Comparison of ENCODE assay signal across 9 mouse cellular contexts in genomic region chr1:132523920-132524319, GRCm38 (mm10). TPM values are rescaled to one million over a fixed set of nuclear protein-coding genes. Genes with fewer than 3 reads are reported as not detected.
DNase-seq lines count a peak whose midpoint lies in the region; ATAC-seq lines count a peak whose summit lies in the region.
"Had no signal": no experiment of that assay in that cellular context is flagged by ENCODE, and none has a peak within 500 bp of the region (broad histone marks: within the 10 kb centered on the region; RNA-seq: fewer than 3 reads in every experiment).

No protein-coding gene starts in this region.

- H3K9ac ChIP-seq in midbrain, embryonic 16.5 days (ENCODE audit: low read depth, low read length) = no peak overlapping the region
- H3K9ac ChIP-seq in heart, embryonic 12.5 days = no peak overlapping the region

- no peaks in the 10 kb centered on the region for H3K9me3 ChIP-seq in midbrain, embryonic 10.5 days (replicated peaks)
- no peaks in the 10 kb centered on the region for H3K9me3 ChIP-seq in midbrain, embryonic 16.5 days (replicated peaks; ENCODE audit: control insufficient read depth, low read length, poor library complexity, severe bottlenecking)
- no peaks in the 10 kb centered on the region for H3K9me3 ChIP-seq in heart, embryonic 12.5 days (replicated peaks)

- H3K27me3 ChIP-seq in midbrain, embryonic 10.5 days (ENCODE audit: low read depth, poor library complexity, severe bottlenecking) = peaks cover 19% of the 10 kb centered on the region
- H3K27me3 ChIP-seq in midbrain, embryonic 16.5 days (ENCODE audit: control insufficient read depth, insufficient read depth, low read depth, low read length) = no peaks in the 10 kb centered on the region
- H3K27me3 ChIP-seq in heart, embryonic 12.5 days (replicated peaks) = peaks cover 51% of the 10 kb centered on the region

- H3K36me3 ChIP-seq in midbrain, embryonic 10.5 days = peaks cover 10% of the 10 kb centered on the region; the same call in 1 of the 2 replicates
- H3K36me3 ChIP-seq in midbrain, embryonic 16.5 days (ENCODE audit: control insufficient read depth, insufficient read depth, low read length) = peaks cover 14% of the 10 kb centered on the region
- no peaks in the 10 kb centered on the region for H3K36me3 ChIP-seq in heart, embryonic 12.5 days

- no peak overlapping the region for H3K27ac ChIP-seq in midbrain, embryonic 10.5 days (replicated peaks)
- no peak overlapping the region for H3K27ac ChIP-seq in midbrain, embryonic 16.5 days (ENCODE audit: low read length)
- no peak overlapping the region for H3K27ac ChIP-seq in heart, embryonic 12.5 days (ENCODE audit: poor library complexity, severe bottlenecking)

- peak; percentile 37 for DNase-seq in adrenal gland, postnatal 14 days
- DNase-seq in adrenal gland, postnatal 36 days = no peak
- peak; percentile 43 for DNase-seq in midbrain, embryonic 10.5 days (ENCODE audit: low spot score)
- DNase-seq in embryo, embryonic 10.5 days (ENCODE audit: low spot score) = peak; percentile 60
- DNase-seq in natural killer cell, adult 2 months (ENCODE audit: low spot score in 2 of 2) = peak; percentile 37 to 52
- DNase-seq in left cerebral cortex, postnatal 36 days (ENCODE audit: low spot score in 2 of 2) = no peak

- peaks cover 40% of the 10 kb centered on the region for H3K4me1 ChIP-seq in midbrain, embryonic 10.5 days
- H3K4me1 ChIP-seq in midbrain, embryonic 16.5 days (ENCODE audit: control insufficient read depth, insufficient read depth, low read length) = peaks cover 9% of the 10 kb centered on the region
- H3K4me1 ChIP-seq in heart, embryonic 12.5 days (replicated peaks) = no peaks in the 10 kb centered on the region

- 40% methylated on average over 4 of the region's 4 CpGs for WGBS in midbrain, embryonic 10.5 days
- WGBS in midbrain, embryonic 16.5 days = 42% methylated on average over 4 of the region's 4 CpGs
- 29% methylated on average over 4 of the region's 4 CpGs for WGBS in heart, embryonic 12.5 days

- no peak for ATAC-seq in midbrain, embryonic 16.5 days
- no peak for ATAC-seq in heart, embryonic 12.5 days (ENCODE audit: insufficient number of reproducible peaks, low FRiP score)
- ATAC-seq: Patski had no signal

- intact Hi-C loops in left cerebral cortex, postnatal 36 days (cut with DNase I) = loop anchor here (10.0 kb wide), 1 partner anchor 221 kb away; the partner anchor contains the start of gene Nfasc

- H3K4me3 ChIP-seq in midbrain, embryonic 10.5 days = no peak overlapping the region
- H3K4me3 ChIP-seq in midbrain, embryonic 16.5 days (ENCODE audit: low read depth, low read length) = no peak overlapping the region
- H3K4me3 ChIP-seq in heart, embryonic 12.5 days = no peak overlapping the region

- no peak overlapping the region for H3K4me2 ChIP-seq in midbrain, embryonic 16.5 days (ENCODE audit: low read length)
- H3K4me2 ChIP-seq in heart, embryonic 12.5 days = no peak overlapping the region

RNA-seq across cellular contexts. Expression of gene Tmem81, which starts 17.9 kb away (rescaled TPM):
- total RNA-seq in adrenal gland, postnatal 14 days (2021) = 2.3 and 4.2 TPM in 2 replicates
- 1 to 10 TPM; 3.1 to 3.9 TPM for total RNA-seq in adrenal gland, postnatal 36 days (2021)
- polyA plus RNA-seq in midbrain, embryonic 10.5 days (2016; fragmentation: Nextera tagmentation; extraction: Ambion mirVana) = 1.2 and 1.6 TPM in 2 replicates
- 0.81 and 1.3 TPM in 2 replicates for polyA plus RNA-seq in midbrain, embryonic 16.5 days (2015; fragmentation: Nextera tagmentation; extraction: Ambion mirVana)
- total RNA-seq in left cerebral cortex, postnatal 36 days (2021) = 1 to 10 TPM; 3.1 to 4.3 TPM
- 1.3 TPM in 2 replicates for polyA plus RNA-seq in heart, embryonic 12.5 days (2016; fragmentation: Nextera tagmentation; extraction: Ambion mirVana)

RNA-seq across cellular contexts. Expression of gene Cntn2, which starts 19.1 kb away (rescaled TPM):
- total RNA-seq in adrenal gland, postnatal 14 days (2021) = 0.07 and 0.94 TPM in 2 replicates
- not detected for total RNA-seq in adrenal gland, postnatal 36 days (2021)
- polyA plus RNA-seq in midbrain, embryonic 10.5 days (2016; fragmentation: Nextera tagmentation; extraction: Ambion mirVana) = 14.2 and 34.9 TPM in 2 replicates
- 28.2 and 34.6 TPM in 2 replicates for polyA plus RNA-seq in midbrain, embryonic 16.5 days (2015; fragmentation: Nextera tagmentation; extraction: Ambion mirVana)
- total RNA-seq in left cerebral cortex, postnatal 36 days (2021) = 10 to 100 TPM; 81.8 to 82.9 TPM
- polyA plus RNA-seq in heart, embryonic 12.5 days (2016; fragmentation: Nextera tagmentation; extraction: Ambion mirVana) = 0.18 and 0.20 TPM in 2 replicates

RNA-seq across cellular contexts. Expression of gene Rbbp5, which starts 46.8 kb away (rescaled TPM):
- total RNA-seq in adrenal gland, postnatal 14 days (2021) = 31.6 and 33.2 TPM in 2 replicates
- total RNA-seq in adrenal gland, postnatal 36 days (2021) = 10 to 100 TPM; 36.5 to 39.2 TPM
- 57.3 and 59.6 TPM in 2 replicates for polyA plus RNA-seq in midbrain, embryonic 10.5 days (2016; fragmentation: Nextera tagmentation; extraction: Ambion mirVana)
- polyA plus RNA-seq in midbrain, embryonic 16.5 days (2015; fragmentation: Nextera tagmentation; extraction: Ambion mirVana) = 44.8 and 49.6 TPM in 2 replicates
- 10 to 100 TPM; 49.3 to 66.3 TPM for total RNA-seq in left cerebral cortex, postnatal 36 days (2021)
- 34.2 and 37.8 TPM in 2 replicates for polyA plus RNA-seq in heart, embryonic 12.5 days (2016; fragmentation: Nextera tagmentation; extraction: Ambion mirVana)

Comparison
In these comparisons a context has a peak if more than half of its experiments do, and no peak if none do; other contexts are left out.
1. DNase-seq: peak in adrenal gland, postnatal 14 days (single experiment), midbrain, embryonic 10.5 days (single experiment), embryo, embryonic 10.5 days (single experiment) and natural killer cell, adult 2 months (2 of 2); none in adrenal gland, postnatal 36 days (0 of 2) and left cerebral cortex, postnatal 36 days (0 of 2).
2. RNA of gene Cntn2, which starts 19.1 kb away (total RNA-seq): 81.8 to 82.9 TPM in left cerebral cortex, postnatal 36 days; 0.07 to 0.94 TPM in adrenal gland, postnatal 14 days and not detected in adrenal gland, postnatal 36 days; every median in the first group is over 10 times any median in the second.